Mouse (Mus musculus): ENCODE measurements at regions not wholly inside any gene's neighbourhood (a gene's known extent, or its start where the extent isn't known, plus 50 kb on each side); places are given as distances from the start of the nearest gene placed in this dataset.

DNA sequence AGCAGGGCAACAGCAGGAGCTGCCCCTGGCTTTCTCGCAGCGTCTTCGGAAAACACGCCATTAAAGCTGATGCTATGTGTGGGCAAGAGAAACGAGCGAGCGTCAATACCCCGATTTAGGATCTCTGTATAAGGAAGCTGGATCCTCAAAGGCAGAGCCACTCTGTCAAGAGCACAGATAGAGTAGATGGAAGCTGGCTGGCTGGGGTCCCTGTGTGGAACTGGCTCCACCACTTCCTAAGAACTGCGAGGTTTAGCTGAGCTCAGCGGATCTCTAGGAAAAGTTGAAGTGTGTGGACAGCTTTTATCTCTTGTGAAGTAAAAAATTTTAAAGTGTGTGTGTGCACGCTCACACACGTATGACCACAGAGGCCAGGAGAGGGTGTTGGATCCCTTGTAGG, 154.7 kb upstream of the Ubl3 start:
- TF ChIP-seq CTCF (IDR thresholded peaks at IDR 0.05; ENCODE audit: control insufficient read depth, insufficient read depth, low read length): no peak
- no peak for TF ChIP-seq POLR2A (IDR thresholded peaks at IDR 0.05; ENCODE audit: borderline replicate concordance, control insufficient read depth, low read depth, low read length)
